Mouse (Mus musculus) small intestine, adult 2 months (tissue): ENCODE results near the gene Marf1. TPM values are rescaled to one million over a fixed set of nuclear protein-coding genes. Genes with fewer than 3 reads are reported as not detected.
"Not testable (repeated sequence)": the region's sequence is repeated elsewhere in the genome, so short reads cannot be mapped to it uniquely, and the experiment has no call there.

Experiments
- H3K27ac ChIP-seq: fragments of 200-500 bp; 2 replicates; pipeline ENCODE4 v1.5.1; 2012; ENCODE audit warnings: low read depth, low read length, control low read depth, inconsistent platforms; ENCODE audit not compliant: insufficient read depth
- H3K27me3 ChIP-seq: fragments of 200-500 bp; 2 replicates; pipeline ENCODE4 v1.6.1; 2012; ENCODE audit warnings: mild to moderate bottlenecking, moderate library complexity, low read length, inconsistent platforms; ENCODE audit not compliant: control insufficient read depth, insufficient read depth
- H3K36me3 ChIP-seq: fragments of 200-500 bp; 2 replicates; pipeline ENCODE4 v1.6.1; 2012; ENCODE audit warnings: mild to moderate bottlenecking, low read length, control low read depth, inconsistent platforms; ENCODE audit not compliant: control insufficient read depth, insufficient read depth
- H3K4me1 ChIP-seq: fragments of 200-500 bp; 2 replicates; pipeline ENCODE4 v1.6.1; 2012; ENCODE audit warnings: low read length, inconsistent platforms, mixed read lengths; ENCODE audit not compliant: control insufficient read depth, insufficient read depth, insufficient read length
- H3K4me3 ChIP-seq: fragments of 200-500 bp; 2 replicates; pipeline ENCODE4 v1.5.1; 2012; ENCODE audit warnings: low read depth, mild to moderate bottlenecking, control low read depth, inconsistent platforms, low read length, moderate library complexity
- CTCF ChIP-seq: fragments of 200-500 bp; IDR thresholded peaks from 2 replicates; pipeline ENCODE4 v1.5.1; 2012; ENCODE audit warnings: low read depth, mild to moderate bottlenecking, control low read depth, inconsistent platforms, low read length, moderate library complexity, mixed read lengths; ENCODE audit not compliant: insufficient replicate concordance, insufficient read length; ENCODE audit errors: extremely low read depth
- POLR2A ChIP-seq: fragments of 200-500 bp; IDR thresholded peaks from 2 replicates; pipeline ENCODE4 v1.6.1; 2012; ENCODE audit warnings: low read depth, mild to moderate bottlenecking, control low read depth, inconsistent platforms, low read length, moderate library complexity
- WGBS: fragments of 180-500 bp; shearing (Covaris S2); methylation state at CpG from one replicate; pipeline ENCODE4 v1.1.7; 2018; 5-methylcytosine and 5-hydroxymethylcytosine counted together
- polyA plus RNA-seq: library from polyadenylated mRNA; depleted of rRNA; stranded (reverse); fragments of >200 nt; gene quantifications from 2 replicates; pipeline ENCODE4 v1.2.3, GENCODE M21; 2012; rRNA removed

Gene Marf1
- polyA plus RNA-seq, 1 experiment = 6.8 TPM

- Histone ChIP-seq H3K27me3 (no peaks in the 10 kb centered on the region), H3K36me3 (no peaks in the 10 kb centered on the region), H3K4me3 (no peak overlapping the region), H3K27ac (no peak overlapping the region), H3K4me1 (no peaks in the 10 kb centered on the region)
- TF ChIP-seq POLR2A (no peak), CTCF (no peak)
- 73% methylated on average over 5 of the region's 5 CpGs for WGBS
Measured at GRCm38 (mm10) chr16:14070471-14071169, 92.5 kb downstream of the Marf1 start.

- not testable (repeated sequence) for H3K27ac ChIP-seq, H3K4me1 ChIP-seq, H3K27me3 ChIP-seq, H3K36me3 ChIP-seq, H3K4me3 ChIP-seq
- WGBS = 70% methylated on average over 2 of the region's 2 CpGs
Measured at GRCm38 (mm10) chr16:14068701-14069100, 94.5 kb downstream of the Marf1 start.

- H3K27ac ChIP-seq, H3K36me3 ChIP-seq, H3K4me1 ChIP-seq, H3K4me3 ChIP-seq, H3K27me3 ChIP-seq: not testable (repeated sequence)
- 89% methylated on average over 4 of the region's 4 CpGs for WGBS
Measured at GRCm38 (mm10) chr16:14066571-14066970, 96.6 kb downstream of the Marf1 start.

GRCm38 (mm10) chr16:14059869-14060268, 103.3 kb downstream of the Marf1 start:
- peak overlapping the region; percentile 46; the same call in 1 of the 2 replicates for H3K27ac ChIP-seq
- WGBS = 47% methylated on average over 5 of the region's 5 CpGs

More at GRCm38 (mm10) chr16:14059869-14060268, 103.3 kb downstream of the Marf1 start:
- no peak for TF ChIP-seq CTCF
- TF ChIP-seq POLR2A = no peak
- H3K36me3 ChIP-seq = no peaks in the 10 kb centered on the region
- peaks cover 6% of the 10 kb centered on the region; the same call in 1 of the 2 replicates for H3K4me1 ChIP-seq
- no peak overlapping the region for H3K4me3 ChIP-seq
- no peaks in the 10 kb centered on the region for H3K27me3 ChIP-seq

Other genes starting within 250 kb of the Marf1 start
- 0.14 and 0.35 TPM in 2 replicates for gene 2900011O08Rik, start 176.7 kb downstream of the Marf1 start, polyA plus RNA-seq
- not detected in 2 replicates for gene Ifitm7, start 176.5 kb downstream of the Marf1 start, polyA plus RNA-seq
- gene Nde1, start 76 bp downstream of the Marf1 start, polyA plus RNA-seq = 9.7 and 15.8 TPM in 2 replicates
- 41.3 and 51.0 TPM in 2 replicates for gene Myh11, start 128.0 kb upstream of the Marf1 start, polyA plus RNA-seq
- 21.2 and 24.1 TPM in 2 replicates for gene Fopnl, start 154.1 kb upstream of the Marf1 start, polyA plus RNA-seq
- gene Abcc1, start 198.2 kb upstream of the Marf1 start, polyA plus RNA-seq = 2.7 and 3.7 TPM in 2 replicates